Mouse (Mus musculus) gastrocnemius, adult 2 months (tissue): ENCODE data around the gene Mapk14. TPM values are rescaled to one million over a fixed set of nuclear protein-coding genes. Genes with fewer than 3 reads are reported as not detected.
"Not testable (repeated sequence)": the region's sequence is repeated elsewhere in the genome, so short reads cannot be mapped to it uniquely, and the experiment has no call there.

Experiments
- DNase-seq: peaks from one replicate; pipeline ENCODE4 v3.0.0; 2022
- H3K27ac ChIP-seq: fragments of 200-600 bp; 2 replicates; pipeline ENCODE4 v1.8.1; 2022; ENCODE audit warnings: mild to moderate bottlenecking
- H3K4me3 ChIP-seq: fragments of 200-600 bp; 2 replicates; pipeline ENCODE4 v1.8.1; 2022; ENCODE audit warnings: mild to moderate bottlenecking, moderate library complexity
- CTCF ChIP-seq: fragments of 200-600 bp; IDR thresholded peaks from 2 replicates; pipeline ENCODE4 v1.8.1; 2022; ENCODE audit warnings: antibody characterized with exemption, mild to moderate bottlenecking, moderate library complexity
- intact Hi-C: fragments of 180-260 bp; cut with DNase I; formaldehyde crosslinking; loops from one replicate; pipeline ENCODE4 v1.15.1; 2025
- total RNA-seq, 2 experiments: library from RNA; stranded (reverse); gene quantifications; 2 replicates each; pipeline ENCODE4 v1.2.3; 2021

The Mapk14 gene
- total RNA-seq, 2 experiments from 2014 or later, result 87.8 to 99.6 TPM

DNA sequence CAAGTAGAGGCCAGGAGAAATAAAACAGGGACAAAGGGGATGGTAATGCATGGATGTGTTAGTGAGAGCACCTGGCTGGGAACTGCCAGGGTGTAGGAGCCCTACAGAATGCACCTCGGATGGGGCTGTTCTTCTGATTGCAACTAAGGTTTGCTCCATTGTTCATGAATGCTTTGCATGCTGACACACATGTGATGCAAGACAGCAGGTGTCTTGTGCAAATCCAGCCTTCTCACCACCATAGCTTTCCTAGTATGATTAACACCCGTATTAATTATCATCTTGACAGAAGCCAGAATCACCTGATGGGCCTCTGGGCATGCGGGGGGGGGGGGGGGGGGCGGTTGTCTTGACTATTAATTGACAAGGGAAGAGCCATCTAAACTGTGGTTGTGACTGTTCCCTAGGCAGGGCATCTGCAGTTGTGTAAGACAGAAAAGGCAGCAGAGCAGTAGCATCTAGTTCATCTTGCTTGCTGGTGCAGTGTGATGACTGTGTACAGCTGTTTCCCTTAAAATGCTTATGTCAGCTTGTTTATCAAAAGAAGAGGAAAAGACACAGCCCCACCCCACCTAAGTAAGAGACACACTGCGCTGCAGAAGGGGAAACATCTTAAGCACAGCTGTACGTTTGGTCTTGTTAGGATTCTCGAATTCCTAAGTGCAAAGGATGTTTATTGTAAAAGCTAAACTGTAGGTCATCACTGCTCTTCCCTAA lies 24.9 kb downstream of the Mapk14 start:
- intact Hi-C loops, result no loop called here
- Histone ChIP-seq H3K27ac (no peak overlapping the region), H3K4me3 (no peak overlapping the region)
- TF ChIP-seq CTCF, result no peak
- DNase-seq, result peak; percentile 8

DNA sequence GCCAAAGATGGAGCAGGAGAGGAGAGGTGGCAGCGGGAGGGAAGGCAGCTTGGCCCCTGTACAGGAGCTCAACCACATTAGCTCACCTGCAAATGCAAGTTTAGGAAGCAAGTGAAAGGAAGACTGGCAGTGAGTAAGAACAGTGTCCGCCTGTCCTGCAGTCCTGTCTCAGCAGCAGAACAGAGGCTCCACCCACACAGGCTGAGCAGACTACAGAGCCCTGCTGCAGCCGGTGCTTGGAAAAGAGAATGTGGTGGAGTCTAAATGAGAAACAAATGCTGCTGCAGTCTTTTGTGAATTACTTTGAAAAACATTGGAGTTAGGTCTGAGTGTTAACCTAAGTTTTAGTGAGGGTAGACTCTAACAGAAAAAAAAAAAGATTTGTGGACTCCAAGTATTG lies 26.4 kb downstream of the Mapk14 start:
- no peak for TF ChIP-seq CTCF
- Histone ChIP-seq H3K4me3 (no peak overlapping the region), H3K27ac (0 out of 2 replicates have a peak overlapping the region, but pooled peaks have one; percentile 0)
- intact Hi-C loops, result no loop called here
- DNase-seq, result peak; percentile 18

DNA sequence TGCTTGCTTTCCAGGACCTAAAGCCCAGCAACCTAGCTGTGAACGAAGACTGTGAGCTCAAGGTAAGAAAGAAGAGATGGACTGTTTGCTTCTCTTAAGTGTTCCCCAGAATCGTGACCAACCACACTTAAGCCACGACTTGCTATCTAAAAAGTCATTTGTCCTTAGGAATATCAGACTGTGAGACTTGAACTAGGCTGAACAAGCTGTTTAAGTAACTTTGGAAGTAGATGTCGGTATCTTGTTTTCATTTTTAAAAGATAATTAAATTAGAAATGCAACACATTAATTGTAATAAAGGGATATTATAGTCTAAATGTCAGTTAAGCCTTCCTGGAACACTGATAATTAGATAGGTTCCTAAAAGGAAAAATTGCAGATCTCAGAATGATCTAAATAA lies 34.7 kb downstream of the Mapk14 start, which contains the start of gene AC170998.1:
AC170998.1 (plus strand) TSS at position 301 of the 400 bp plus-strand sequence.
- H3K4me3 ChIP-seq, result no peak within 1 kb of the TSS
- intact Hi-C loops, result no loop called here

GRCm38 (mm10) chr17:28727511-28727910 lies 36.4 kb downstream of the Mapk14 start:
- intact Hi-C loops, H3K4me3 ChIP-seq, H3K27ac ChIP-seq: not testable (repeated sequence)
- DNase-seq, result peak; percentile 6

More for the DNA sequence above, 34.7 kb downstream of the Mapk14 start, which contains the start of gene AC170998.1:
- DNase-seq, result peak; percentile 2
- H3K27ac ChIP-seq, result no peak within 1 kb of the TSS
- no peak for TF ChIP-seq CTCF

- no peak overlapping the region for H3K4me3 ChIP-seq
- intact Hi-C loops, result no loop called here
- DNase-seq, result no peak
- no peak overlapping the region for H3K27ac ChIP-seq
- TF ChIP-seq CTCF, result no peak
Observed at GRCm38 (mm10) chr17:28735317-28736105, 44.4 kb downstream of the Mapk14 start.

- Histone ChIP-seq H3K27ac (no peak overlapping the region), H3K4me3 (no peak overlapping the region)
- intact Hi-C loops, result no loop called here
- no peak for DNase-seq
- TF ChIP-seq CTCF, result no peak
Observed at GRCm38 (mm10) chr17:28736486-28736885, 45.4 kb downstream of the Mapk14 start.

- no peak for TF ChIP-seq CTCF
- no peak overlapping the region for H3K4me3 ChIP-seq
Observed at GRCm38 (mm10) chr17:28737973-28738372, 46.8 kb downstream of the Mapk14 start.

DNA sequence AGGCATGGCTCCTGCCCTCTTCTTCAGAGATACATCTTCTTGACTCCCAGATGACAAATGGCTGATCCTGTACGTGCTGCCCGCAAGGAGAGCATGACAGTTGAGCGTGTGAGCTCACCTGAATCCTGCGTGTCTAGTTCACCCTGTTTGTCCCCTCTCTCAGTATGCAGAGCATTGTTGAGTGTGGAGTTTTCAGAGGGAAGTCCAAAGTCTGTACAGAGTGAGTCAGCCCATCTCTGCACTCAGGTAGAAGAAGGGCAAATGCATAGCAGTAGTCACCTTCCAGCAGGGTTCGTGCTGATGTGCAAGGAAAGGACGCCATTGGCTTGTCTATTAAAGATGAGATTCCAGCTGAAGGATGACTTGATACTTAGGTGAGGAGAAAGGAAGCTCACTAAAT lies 48.1 kb downstream of the Mapk14 start:
- DNase-seq, result no peak
- TF ChIP-seq CTCF, result no peak
- Histone ChIP-seq H3K27ac (no peak overlapping the region), H3K4me3 (no peak overlapping the region)
- intact Hi-C loops, result no loop called here

More at GRCm38 (mm10) chr17:28737973-28738372, 46.8 kb downstream of the Mapk14 start:
- no peak for DNase-seq
- no peak overlapping the region for H3K27ac ChIP-seq
- intact Hi-C loops, result no loop called here

DNA sequence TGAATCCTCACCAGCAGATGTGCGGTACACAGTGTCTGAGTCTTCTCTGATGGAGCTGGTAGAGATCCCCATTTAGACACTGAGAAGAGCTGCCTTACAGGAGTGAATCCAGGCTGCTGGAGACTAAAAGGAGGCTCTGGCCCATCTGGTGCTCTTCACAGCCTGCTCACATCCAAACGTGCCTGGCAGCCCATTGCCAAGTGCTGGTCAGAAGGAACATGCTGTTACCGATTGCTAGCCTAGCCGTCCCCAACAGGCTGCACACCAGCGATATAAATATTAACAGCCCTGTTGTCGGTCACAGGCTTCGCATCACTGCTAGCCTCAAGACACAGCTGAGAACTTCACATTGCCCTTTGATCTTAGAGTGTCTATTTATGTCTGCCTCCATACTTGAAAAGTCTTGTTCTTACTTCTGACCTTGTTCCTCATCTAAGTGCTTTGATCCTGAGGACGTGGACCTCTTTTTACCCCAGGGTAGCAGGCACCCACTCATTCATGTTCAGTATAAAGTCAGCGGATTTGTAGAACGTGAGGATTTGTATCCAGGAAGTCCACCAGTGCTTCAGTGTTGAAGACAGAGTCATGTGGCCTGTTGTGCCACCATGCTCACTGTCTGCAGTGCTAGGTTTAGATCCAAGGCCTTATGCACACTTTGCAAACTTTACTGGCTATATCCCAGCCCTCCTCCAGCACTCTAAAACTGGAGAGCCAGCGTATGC lies 52.2 kb downstream of the Mapk14 start:
- peak overlapping the region; percentile 35; the same call in 1 of the 2 replicates for H3K27ac ChIP-seq
- no peak overlapping the region for H3K4me3 ChIP-seq
- peak; percentile 73 for DNase-seq
- intact Hi-C loops, result no loop called here
- TF ChIP-seq CTCF, result no peak

- Histone ChIP-seq H3K27ac (peak overlapping the region; percentile 25; the same call in 1 of the 2 replicates), H3K4me3 (no peak overlapping the region)
- TF ChIP-seq CTCF, result peak; percentile 35
- no peak for DNase-seq
- intact Hi-C loops, result no loop called here
Observed at GRCm38 (mm10) chr17:28743916-28744315, 52.8 kb downstream of the Mapk14 start.

DNA sequence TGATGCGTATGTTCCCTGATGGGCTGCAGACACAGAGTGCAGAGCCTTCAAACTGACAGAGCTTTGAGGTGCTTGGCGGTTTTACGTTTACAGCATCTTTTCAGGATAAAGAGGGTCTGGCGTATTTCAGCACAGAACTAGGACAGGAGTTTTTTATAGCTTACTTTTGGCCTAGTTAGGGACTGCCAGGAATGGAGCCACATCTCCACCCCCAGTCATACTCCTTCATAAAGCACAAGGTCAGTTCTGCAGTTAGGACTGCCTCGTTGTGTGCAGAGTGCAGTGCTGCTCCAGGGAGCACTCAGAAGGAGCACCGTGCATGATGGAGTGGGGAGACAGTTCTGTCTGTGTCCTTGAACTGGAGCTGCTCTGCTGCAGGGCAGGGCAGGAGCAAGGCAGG lies 54.6 kb downstream of the Mapk14 start:
- intact Hi-C loops, result loop anchor here (5.0 kb wide), 1 partner anchor 53 kb away; the partner anchor contains the start of genes Mapk14 and Slc26a8
- DNase-seq, result no peak
- Histone ChIP-seq H3K27ac (peak overlapping the region; percentile 71), H3K4me3 (no peak overlapping the region)
- TF ChIP-seq CTCF, result no peak

DNA sequence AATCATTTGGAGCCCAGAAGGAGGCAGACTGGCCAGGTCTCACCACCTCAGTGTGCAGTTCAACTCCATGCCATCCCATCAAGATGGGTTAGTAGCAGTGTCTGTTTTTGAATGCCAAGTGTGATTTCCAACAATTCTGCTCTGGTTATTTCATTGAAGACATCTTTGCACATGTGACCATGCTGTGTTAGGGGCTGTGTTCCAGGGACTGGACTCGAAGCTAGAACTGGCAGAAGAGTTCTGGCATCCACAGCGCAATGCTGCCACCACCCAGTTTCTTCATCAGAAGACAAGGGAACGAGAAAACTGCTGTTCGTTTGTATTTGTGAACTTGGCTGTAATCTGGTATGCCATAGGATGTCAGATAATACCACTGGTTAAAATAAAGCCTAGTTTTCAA lies 56.9 kb downstream of the Mapk14 start:
- Histone ChIP-seq H3K27ac (no peak overlapping the region), H3K4me3 (no peak overlapping the region)
- intact Hi-C loops, result loop anchor here (5.0 kb wide), 1 partner anchor 56 kb away; the partner anchor contains the start of genes Mapk14 and Slc26a8
- TF ChIP-seq CTCF, result no peak
- no peak for DNase-seq
